Mouse (Mus musculus): ENCODE measurements around the gene Hspd1. TPM values are rescaled to one million over a fixed set of nuclear protein-coding genes. Genes with fewer than 3 reads are reported as not detected.

The Hspd1 gene
- 809 and 855 TPM in 2 replicates for polyA plus RNA-seq (2014; fragmentation: Nextera tagmentation; extraction: Ambion mirVana)

DNA sequence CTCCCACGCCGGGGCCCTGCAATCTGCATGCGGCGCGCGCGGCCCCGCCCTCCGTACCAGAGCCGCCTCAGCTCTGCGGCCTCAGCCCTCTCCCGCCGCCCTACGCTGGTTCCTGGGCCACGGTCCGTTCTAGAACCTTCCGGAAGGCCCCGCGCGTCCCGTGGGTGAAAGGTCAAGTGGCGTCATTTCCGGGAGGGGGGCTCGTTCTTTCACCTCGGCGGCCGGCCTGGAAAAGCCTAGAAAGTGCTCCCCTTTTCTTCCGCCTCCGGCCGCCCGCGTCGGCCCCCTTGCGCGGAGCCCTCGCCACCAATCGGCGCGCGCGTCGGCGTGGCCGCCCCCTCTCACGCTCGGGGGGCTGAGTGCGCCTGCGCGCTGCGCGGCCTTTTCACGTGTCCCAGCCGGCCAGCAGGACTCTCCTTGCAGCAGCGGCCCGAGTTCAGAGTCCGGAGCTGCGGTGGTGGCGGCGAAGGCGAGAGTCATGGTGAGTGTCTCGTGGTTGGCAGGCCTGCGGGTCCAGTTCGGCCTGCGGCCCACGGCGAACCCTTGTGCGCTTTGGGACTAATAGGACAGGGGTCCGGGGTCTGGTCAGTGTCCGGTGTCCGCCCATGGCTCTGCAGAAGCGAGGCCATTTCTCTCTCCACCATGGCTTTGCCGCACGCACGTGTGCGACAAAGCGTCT, at the start of gene Hspd1, which contains the start of gene Hspe1:
Gene Hspd1 (minus strand): TSS at position 312 of the 679 bp plus-strand sequence.
Gene Hspe1 (plus strand): TSS at position 201 of the 679 bp plus-strand sequence.
- peak within 1 kb of the TSS; percentile 98 for H3K27ac ChIP-seq (ENCODE audit: low read depth, low read length)
- no peaks in the 10 kb centered on the region for H3K27me3 ChIP-seq (replicated peaks; ENCODE audit: control insufficient read depth, insufficient read depth, low read length)
- peak within 1 kb of the TSS; percentile 76 for H3K4me2 ChIP-seq
- H3K9me3 ChIP-seq (ENCODE audit: control insufficient read depth, low read length), result no peaks in the 10 kb centered on the region
- WGBS, result under 1% methylated on average over 75 of the region's 76 CpGs
- H3K4me3 ChIP-seq (ENCODE audit: low read depth, low read length), result peak within 1 kb of the TSS; percentile 98
- H3K36me3 ChIP-seq (ENCODE audit: control insufficient read depth, insufficient read depth, low read length), result peaks cover 25% of the 10 kb centered on the region
- H3K9ac ChIP-seq (ENCODE audit: low read depth, low read length), result peak within 1 kb of the TSS; percentile 99
- peak; percentile 89 for ATAC-seq (replicated peaks; ENCODE audit: low FRiP score)
- DNase-seq (ENCODE audit: low spot score), result peak; percentile 100
- H3K4me1 ChIP-seq (replicated peaks; ENCODE audit: control insufficient read depth, insufficient read depth, low read length), result peaks cover 19% of the 10 kb centered on the region

DNA sequence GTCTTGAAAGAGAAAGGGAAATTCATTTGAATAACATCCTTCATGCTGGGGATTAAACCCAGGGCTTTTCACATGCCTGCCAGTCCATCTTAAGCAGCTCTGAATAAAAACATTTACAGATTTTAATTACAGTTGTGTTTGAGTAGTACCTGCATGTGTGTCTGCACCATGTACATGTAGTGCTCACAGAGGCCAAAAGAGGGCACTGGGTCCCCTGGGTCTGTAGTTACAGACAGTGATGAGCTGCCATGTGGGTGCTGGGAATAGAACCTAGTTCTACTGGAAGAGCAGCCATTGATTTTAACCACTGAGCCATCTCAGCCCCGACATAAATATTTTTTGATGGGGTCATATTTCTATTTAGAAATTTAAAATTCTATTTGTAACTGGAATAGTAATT, 47.8 kb upstream of the Hspd1 start:
- no peak overlapping the region for H3K4me3 ChIP-seq (ENCODE audit: low read depth, low read length)
- no peaks in the 10 kb centered on the region for H3K27me3 ChIP-seq (replicated peaks; ENCODE audit: control insufficient read depth, insufficient read depth, low read length)
- H3K4me1 ChIP-seq (replicated peaks; ENCODE audit: control insufficient read depth, insufficient read depth, low read length), result peaks cover 13% of the 10 kb centered on the region
- no peak overlapping the region for H3K9ac ChIP-seq (ENCODE audit: low read depth, low read length)
- DNase-seq (ENCODE audit: low spot score) (no peak), ATAC-seq (replicated peaks; ENCODE audit: low FRiP score) (no peak)
- H3K4me2 ChIP-seq, result no peak overlapping the region
- H3K9me3 ChIP-seq (ENCODE audit: control insufficient read depth, low read length), result no peaks in the 10 kb centered on the region
- WGBS, result 94% methylated on average over 1 of the region's 1 CpGs
- peaks cover 20% of the 10 kb centered on the region for H3K36me3 ChIP-seq (ENCODE audit: control insufficient read depth, insufficient read depth, low read length)
- H3K27ac ChIP-seq (ENCODE audit: low read depth, low read length), result no peak overlapping the region

DNA sequence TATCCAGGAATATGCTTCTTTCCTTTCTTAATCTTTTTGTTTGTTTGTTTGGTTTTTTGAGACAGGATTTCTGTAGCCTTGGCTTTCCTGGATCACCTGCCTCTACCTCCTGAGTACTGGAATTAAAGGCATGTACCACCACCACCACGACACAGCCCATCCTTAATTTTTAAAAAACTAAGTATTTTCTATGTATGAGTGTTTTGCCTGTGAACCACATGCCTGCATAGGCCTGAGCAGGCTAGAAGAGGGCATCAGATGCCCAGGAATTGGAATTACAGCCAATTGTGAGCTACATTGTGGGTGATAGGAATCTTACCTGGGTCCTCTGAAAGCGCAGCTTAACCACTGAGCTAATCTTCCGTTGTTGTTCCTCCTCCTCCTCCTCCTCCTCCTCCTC, 46.3 kb upstream of the Hspd1 start:
- no peaks in the 10 kb centered on the region for H3K9me3 ChIP-seq (ENCODE audit: control insufficient read depth, low read length)
- H3K36me3 ChIP-seq (ENCODE audit: control insufficient read depth, insufficient read depth, low read length), result peaks cover 13% of the 10 kb centered on the region
- no peak overlapping the region for H3K4me2 ChIP-seq
- no peak overlapping the region for H3K9ac ChIP-seq (ENCODE audit: low read depth, low read length)
- no peaks in the 10 kb centered on the region for H3K27me3 ChIP-seq (replicated peaks; ENCODE audit: control insufficient read depth, insufficient read depth, low read length)
- ATAC-seq (replicated peaks; ENCODE audit: low FRiP score) (no peak), DNase-seq (ENCODE audit: low spot score) (no peak)
- 82% methylated on average over 3 of the region's 3 CpGs for WGBS
- peaks cover 13% of the 10 kb centered on the region for H3K4me1 ChIP-seq (replicated peaks; ENCODE audit: control insufficient read depth, insufficient read depth, low read length)
- no peak overlapping the region for H3K4me3 ChIP-seq (ENCODE audit: low read depth, low read length)
- no peak overlapping the region for H3K27ac ChIP-seq (ENCODE audit: low read depth, low read length)

DNA sequence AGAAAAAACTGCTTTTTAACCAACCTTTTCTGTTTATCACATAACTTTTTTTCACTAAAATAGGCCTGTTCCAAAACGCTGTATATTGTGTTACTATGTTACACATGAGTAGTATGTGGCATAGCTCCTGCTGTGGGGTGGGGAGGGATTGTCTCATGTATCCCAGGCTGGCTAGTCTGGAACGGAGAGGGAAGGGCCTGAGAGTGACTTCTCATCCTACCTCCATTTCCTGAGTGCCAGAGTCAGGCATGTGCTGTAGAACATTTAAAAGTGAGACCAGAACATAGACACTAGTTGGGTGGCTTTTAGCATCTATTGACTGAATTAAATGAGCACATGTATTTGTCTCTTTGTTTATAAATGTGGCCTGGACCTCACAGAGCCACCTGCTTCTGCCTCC, 45.1 kb upstream of the Hspd1 start:
- Histone ChIP-seq H3K27me3 (replicated peaks; ENCODE audit: control insufficient read depth, insufficient read depth, low read length) (no peaks in the 10 kb centered on the region), H3K4me2 (peak overlapping the region; percentile 34; the same call in 1 of the 2 replicates), H3K4me3 (ENCODE audit: low read depth, low read length) (no peak overlapping the region), H3K4me1 (replicated peaks; ENCODE audit: control insufficient read depth, insufficient read depth, low read length) (peaks cover 13% of the 10 kb centered on the region), H3K9me3 (ENCODE audit: control insufficient read depth, low read length) (no peaks in the 10 kb centered on the region), H3K36me3 (ENCODE audit: control insufficient read depth, insufficient read depth, low read length) (peaks cover 10% of the 10 kb centered on the region), H3K27ac (ENCODE audit: low read depth, low read length) (no peak overlapping the region), H3K9ac (ENCODE audit: low read depth, low read length) (no peak overlapping the region)
- DNase-seq (ENCODE audit: low spot score) (no peak), ATAC-seq (replicated peaks; ENCODE audit: low FRiP score) (no peak)
- 75% methylated on average over 2 of the region's 2 CpGs for WGBS

DNA sequence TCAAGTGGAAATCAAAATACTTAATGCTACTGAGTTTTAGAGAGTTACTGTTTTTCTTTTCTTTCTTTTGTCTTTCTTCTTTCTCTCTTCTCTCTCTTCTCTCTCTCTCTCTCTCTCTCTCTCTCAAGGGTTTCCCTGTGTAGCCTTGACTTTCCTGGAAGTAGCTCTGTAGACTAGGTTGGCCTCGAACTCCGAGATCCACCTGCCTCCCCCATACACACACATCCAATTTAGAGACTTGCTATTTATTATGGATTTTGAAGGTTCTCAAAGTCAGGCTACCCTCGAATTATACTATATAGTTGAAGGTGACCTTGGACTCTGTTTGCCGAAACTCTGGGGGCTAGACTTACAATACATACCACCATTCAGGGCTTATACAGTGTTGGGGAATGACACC, 44.3 kb upstream of the Hspd1 start:
- Histone ChIP-seq H3K4me3 (ENCODE audit: low read depth, low read length) (peak overlapping the region; percentile 74), H3K4me1 (replicated peaks; ENCODE audit: control insufficient read depth, insufficient read depth, low read length) (peaks cover 13% of the 10 kb centered on the region), H3K27ac (ENCODE audit: low read depth, low read length) (no peak overlapping the region), H3K36me3 (ENCODE audit: control insufficient read depth, insufficient read depth, low read length) (peaks cover 7% of the 10 kb centered on the region), H3K27me3 (replicated peaks; ENCODE audit: control insufficient read depth, insufficient read depth, low read length) (no peaks in the 10 kb centered on the region), H3K9me3 (ENCODE audit: control insufficient read depth, low read length) (no peaks in the 10 kb centered on the region), H3K4me2 (peak overlapping the region; percentile 67), H3K9ac (ENCODE audit: low read depth, low read length) (peak overlapping the region; percentile 83)
- DNase-seq (ENCODE audit: low spot score), result no peak
- whole genome bisulfite sequencing, result 54% methylated on average over 4 of the region's 4 CpGs
- ATAC-seq (replicated peaks; ENCODE audit: low FRiP score), result no peak

DNA sequence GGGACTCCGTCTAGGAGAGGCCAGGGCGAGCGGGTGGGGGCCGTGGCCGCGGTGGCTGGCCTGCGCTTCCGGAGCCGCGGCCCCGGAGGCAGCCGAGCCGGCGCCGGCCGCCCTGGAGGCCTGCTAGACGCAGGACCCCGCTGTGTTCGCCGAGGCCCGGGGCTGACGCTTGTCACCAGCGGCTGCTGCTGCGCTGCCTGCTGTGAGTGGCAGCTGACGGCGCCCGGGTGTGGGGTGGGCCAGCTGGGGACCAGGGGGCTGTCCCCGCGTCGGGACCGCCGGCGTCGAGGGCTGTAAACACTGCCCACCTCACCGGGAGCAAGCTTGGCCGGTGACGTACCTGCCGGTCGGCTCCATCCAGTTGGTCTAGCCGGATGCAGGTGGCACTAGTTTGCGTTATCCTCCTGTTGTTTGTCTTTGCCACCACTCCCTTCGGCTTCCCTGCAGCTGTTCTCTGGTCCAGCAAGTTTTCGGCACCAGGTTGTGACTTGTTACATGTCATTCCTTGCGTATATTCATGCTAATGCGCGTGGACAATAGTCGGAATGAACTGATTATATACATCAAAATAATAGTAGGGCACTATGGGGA, 43.5 kb upstream of the Hspd1 start:
- Histone ChIP-seq H3K4me3 (ENCODE audit: low read depth, low read length) (peak overlapping the region; percentile 74), H3K9ac (ENCODE audit: low read depth, low read length) (peak overlapping the region; percentile 83), H3K27me3 (replicated peaks; ENCODE audit: control insufficient read depth, insufficient read depth, low read length) (no peaks in the 10 kb centered on the region), H3K4me1 (replicated peaks; ENCODE audit: control insufficient read depth, insufficient read depth, low read length) (peaks cover 13% of the 10 kb centered on the region), H3K36me3 (ENCODE audit: control insufficient read depth, insufficient read depth, low read length) (peaks cover 7% of the 10 kb centered on the region), H3K9me3 (ENCODE audit: control insufficient read depth, low read length) (no peaks in the 10 kb centered on the region), H3K4me2 (peak overlapping the region; percentile 67), H3K27ac (ENCODE audit: low read depth, low read length) (peak overlapping the region; percentile 92)
- under 1% methylated on average over 41 of the region's 47 CpGs for WGBS
- DNase-seq (ENCODE audit: low spot score) (no peak), ATAC-seq (replicated peaks; ENCODE audit: low FRiP score) (peak; percentile 79)

DNA sequence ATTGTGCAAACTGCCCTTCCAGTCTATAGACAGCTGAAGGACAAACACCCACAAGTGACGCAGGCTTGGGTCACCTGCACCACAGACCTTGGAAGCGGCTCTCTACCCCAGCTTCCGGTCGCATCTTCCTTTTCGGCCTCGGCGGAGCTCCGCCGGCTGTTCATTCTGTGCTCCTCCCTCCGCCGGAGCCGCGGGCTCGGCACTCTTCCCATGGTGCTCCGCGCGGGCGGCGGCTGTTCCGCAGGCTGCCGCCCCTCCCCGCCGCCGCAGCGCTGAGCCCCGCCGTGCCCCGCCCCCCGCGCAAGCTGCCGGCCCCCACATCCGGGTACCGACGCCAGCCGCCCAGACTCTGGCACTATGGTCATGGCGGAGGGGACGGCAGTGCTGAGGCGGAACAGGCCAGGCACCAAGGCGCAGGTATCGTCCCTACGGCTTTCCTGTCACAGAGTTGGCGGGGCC, 42.9 kb upstream of the Hspd1 start, which contains the start of gene Mob4:
Gene Mob4 (plus strand): TSS at position 289 of the 459 bp plus-strand sequence.
- ATAC-seq (replicated peaks; ENCODE audit: low FRiP score) (peak; percentile 93), DNase-seq (ENCODE audit: low spot score) (peak; percentile 95)
- Histone ChIP-seq H3K4me2 (peak within 1 kb of the TSS; percentile 67), H3K4me1 (replicated peaks; ENCODE audit: control insufficient read depth, insufficient read depth, low read length) (peaks cover 13% of the 10 kb centered on the region), H3K27ac (ENCODE audit: low read depth, low read length) (peak within 1 kb of the TSS; percentile 92), H3K4me3 (ENCODE audit: low read depth, low read length) (peak within 1 kb of the TSS; percentile 74), H3K36me3 (ENCODE audit: control insufficient read depth, insufficient read depth, low read length) (peaks cover 7% of the 10 kb centered on the region), H3K9me3 (ENCODE audit: control insufficient read depth, low read length) (no peaks in the 10 kb centered on the region), H3K9ac (ENCODE audit: low read depth, low read length) (peak within 1 kb of the TSS; percentile 83), H3K27me3 (replicated peaks; ENCODE audit: control insufficient read depth, insufficient read depth, low read length) (no peaks in the 10 kb centered on the region)
- under 1% methylated on average over 42 of the region's 42 CpGs for whole genome bisulfite sequencing

DNA sequence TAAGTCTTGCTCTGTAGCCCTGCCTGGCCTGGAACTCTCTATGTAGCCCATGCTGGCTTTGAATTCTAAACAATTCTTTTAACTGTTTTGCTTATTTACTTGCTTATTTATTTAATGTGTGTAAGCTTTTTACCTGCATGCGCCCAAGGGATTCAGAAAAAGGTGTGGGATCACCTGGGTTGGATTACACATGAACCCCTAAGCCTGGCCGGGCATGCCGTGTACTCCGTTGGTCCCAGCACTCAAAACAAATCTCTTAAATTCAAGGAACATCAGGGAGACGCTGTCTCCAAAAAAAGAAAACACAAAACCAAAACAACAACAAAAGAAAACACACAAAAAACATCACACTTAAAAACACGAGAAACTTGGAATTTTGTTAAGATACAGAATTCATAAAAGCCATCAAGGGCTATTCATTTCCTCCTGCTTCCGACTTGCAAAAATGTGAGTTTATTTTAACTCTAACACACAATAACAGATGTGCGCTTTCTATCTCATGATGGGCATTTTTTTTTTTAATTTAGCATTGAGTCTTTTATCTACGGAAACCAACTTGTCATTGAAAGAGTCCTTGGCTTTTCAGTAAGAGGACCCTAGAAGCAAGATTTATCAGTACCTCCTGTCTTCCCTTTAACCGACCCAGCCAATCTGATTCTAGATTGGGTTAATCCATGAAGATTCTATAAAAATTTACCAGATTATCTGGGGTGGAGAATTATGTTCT, 42.3 kb upstream of the Hspd1 start:
- WGBS, result 59% methylated on average over 10 of the region's 10 CpGs
- Histone ChIP-seq H3K36me3 (ENCODE audit: control insufficient read depth, insufficient read depth, low read length) (peaks cover 4% of the 10 kb centered on the region; the same call in 1 of the 2 replicates), H3K27ac (ENCODE audit: low read depth, low read length) (peak overlapping the region; percentile 92), H3K4me1 (replicated peaks; ENCODE audit: control insufficient read depth, insufficient read depth, low read length) (peaks cover 13% of the 10 kb centered on the region), H3K4me3 (ENCODE audit: low read depth, low read length) (peak overlapping the region; percentile 74), H3K27me3 (replicated peaks; ENCODE audit: control insufficient read depth, insufficient read depth, low read length) (no peaks in the 10 kb centered on the region), H3K9ac (ENCODE audit: low read depth, low read length) (peak overlapping the region; percentile 49), H3K4me2 (peak overlapping the region; percentile 67), H3K9me3 (ENCODE audit: control insufficient read depth, low read length) (no peaks in the 10 kb centered on the region)
- no peak for DNase-seq (ENCODE audit: low spot score)
- ATAC-seq (replicated peaks; ENCODE audit: low FRiP score), result no peak

All from liver, embryonic 11.5 days (tissue).